Mouse (Mus musculus) retina, postnatal 7 days (tissue): ENCODE results near the gene Fibin.

Source experiments
- DNase-seq: peaks from one replicate; pipeline ENCODE4 v3.0.0-alpha.2; 2012; ENCODE audit warnings: low read depth, low spot score

Fibin gene

DNA sequence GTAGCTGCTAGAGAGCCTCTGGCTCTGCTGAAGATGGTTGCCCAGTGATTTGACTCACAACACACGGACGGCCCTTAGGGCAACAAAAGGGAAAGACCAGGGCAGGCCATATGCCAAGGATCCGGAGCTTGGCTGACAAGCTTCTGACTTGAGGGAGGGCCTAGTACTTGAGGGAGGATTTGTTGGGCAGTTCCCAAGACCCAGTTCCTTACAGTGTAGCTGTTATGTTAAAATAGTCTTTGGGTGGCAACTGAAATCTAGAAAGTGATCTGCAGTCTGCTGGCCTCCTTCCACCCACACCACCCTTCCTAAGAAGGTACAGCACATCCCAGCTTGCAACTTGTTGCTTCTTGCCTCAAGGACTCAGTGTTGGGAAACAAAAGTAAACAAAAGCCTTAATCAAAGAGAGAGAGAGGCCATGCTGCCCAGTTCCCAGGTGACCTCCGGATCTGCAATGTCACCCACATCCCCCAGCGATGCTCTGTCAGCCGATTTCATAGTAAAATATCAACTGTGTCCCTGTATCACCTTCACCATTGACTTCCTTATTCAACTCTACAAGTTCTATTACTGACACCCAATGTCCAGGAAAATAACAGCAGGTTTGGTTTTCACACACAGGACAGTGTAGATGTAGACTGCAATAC, 48.4 kb downstream of the Fibin start, which contains the start of gene Bbox1:
Bbox1 (minus strand) TSS at position 52 of the 647 bp plus-strand sequence.
- DNase-seq: no peak

DNA sequence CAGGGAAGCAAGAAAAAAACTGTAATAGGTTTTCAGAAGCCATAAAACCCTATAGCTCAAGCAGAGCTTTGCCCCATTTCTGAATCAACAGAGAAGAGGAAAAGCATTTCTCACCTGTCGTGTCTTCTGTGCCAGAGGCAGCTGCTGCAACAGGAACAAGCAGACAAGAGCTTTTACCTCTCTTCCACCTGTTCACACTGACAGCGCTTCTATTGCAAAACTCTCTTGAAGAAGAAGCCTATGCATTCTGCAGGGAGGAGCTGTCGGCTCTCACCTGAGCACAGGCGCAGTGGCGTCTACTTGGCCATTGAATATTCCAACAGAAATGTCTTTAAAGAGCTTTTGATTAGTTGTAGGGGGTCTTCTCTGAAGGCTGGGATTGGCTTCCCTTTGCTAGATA, 48.9 kb downstream of the Fibin start:
- DNase-seq: no peak

DNA sequence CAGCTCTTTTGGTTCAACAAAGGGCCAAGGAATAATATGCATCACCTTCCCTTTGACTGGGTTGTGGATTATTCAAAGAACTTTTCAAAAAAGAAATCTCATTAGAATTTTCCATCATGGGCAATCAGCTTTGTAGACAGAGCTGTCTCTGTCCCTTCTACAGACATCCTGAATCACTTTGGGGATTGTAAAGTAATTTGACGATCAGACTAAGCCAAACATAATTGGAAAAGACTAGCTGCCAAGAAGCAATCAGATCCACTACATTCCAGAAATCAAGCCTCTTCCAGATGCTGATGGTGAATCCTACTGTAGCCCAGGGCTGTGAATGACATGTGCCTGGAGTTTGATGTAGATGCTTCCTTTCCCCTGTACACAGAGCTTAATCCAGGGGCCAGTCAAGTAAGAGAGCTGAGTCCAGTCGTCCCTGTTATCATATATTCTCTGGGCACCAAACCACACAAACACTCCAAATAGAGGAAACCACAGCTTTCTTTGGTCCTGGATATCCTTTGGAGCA, 49.6 kb downstream of the Fibin start:
- DNase-seq: no peak
